Mouse (Mus musculus) liver, embryonic 12.5 days (tissue): Measurements from ENCODE around the gene Lrrc32. TPM values are rescaled to one million over a fixed set of nuclear protein-coding genes. Genes with fewer than 3 reads are reported as not detected.

Experiments
- ATAC-seq: fragments of 200-750 bp; cut with Nextera tagmentation; 2 replicates; pipeline ENCODE4 v1.8.0; 2017; ENCODE audit warnings: moderate number of reproducible peaks, mild to moderate bottlenecking, moderate library complexity
- H3K27ac ChIP-seq: fragments of 300-500 bp; sonication (generic); 2 replicates; pipeline ENCODE4 v1.5.1; 2016; ENCODE audit warnings: mild to moderate bottlenecking
- H3K27me3 ChIP-seq: fragments of 300-500 bp; sonication (generic); replicated peaks from 2 replicates; pipeline ENCODE4 v1.6.1; 2016; ENCODE audit warnings: mild to moderate bottlenecking, moderate library complexity
- H3K36me3 ChIP-seq: fragments of 300-500 bp; sonication (generic); 2 replicates; pipeline ENCODE4 v1.6.1; 2016; ENCODE audit warnings: mild to moderate bottlenecking, moderate library complexity
- H3K4me1 ChIP-seq: fragments of 300-500 bp; sonication (generic); 2 replicates; pipeline ENCODE4 v1.6.1; 2016
- H3K4me2 ChIP-seq: fragments of 300-500 bp; sonication (generic); 2 replicates; pipeline ENCODE4 v1.6.1; 2016; ENCODE audit warnings: mild to moderate bottlenecking, moderate library complexity
- H3K4me3 ChIP-seq: fragments of 300-500 bp; sonication (generic); 2 replicates; pipeline ENCODE4 v1.5.1; 2016; ENCODE audit warnings: mild to moderate bottlenecking, moderate library complexity
- H3K9ac ChIP-seq: fragments of 300-500 bp; sonication (generic); 2 replicates; pipeline ENCODE4 v1.6.1; 2016; ENCODE audit warnings: mild to moderate bottlenecking, moderate library complexity
- H3K9me3 ChIP-seq: fragments of 300-500 bp; sonication (generic); replicated peaks from 2 replicates; pipeline ENCODE4 v1.6.1; 2016; ENCODE audit warnings: mild to moderate bottlenecking, moderate library complexity
- WGBS: fragments of 180-500 bp; shearing (Covaris S2); methylation state at CpG from one replicate; pipeline ENCODE4 v1.1.7; 2016; ENCODE audit not compliant: insufficient replicate concordance; 5-methylcytosine and 5-hydroxymethylcytosine counted together
- polyA plus RNA-seq: library from polyadenylated mRNA; unstranded; fragments of >200 nt; fragmentation: Nextera tagmentation; extraction: Ambion mirVana; gene quantifications from 2 replicates; pipeline ENCODE4 v1.2.1, GENCODE M21; 2016

Lrrc32 gene
- polyA plus RNA-seq, 1 experiment from 2014 or later = 7.4 TPM

DNA sequence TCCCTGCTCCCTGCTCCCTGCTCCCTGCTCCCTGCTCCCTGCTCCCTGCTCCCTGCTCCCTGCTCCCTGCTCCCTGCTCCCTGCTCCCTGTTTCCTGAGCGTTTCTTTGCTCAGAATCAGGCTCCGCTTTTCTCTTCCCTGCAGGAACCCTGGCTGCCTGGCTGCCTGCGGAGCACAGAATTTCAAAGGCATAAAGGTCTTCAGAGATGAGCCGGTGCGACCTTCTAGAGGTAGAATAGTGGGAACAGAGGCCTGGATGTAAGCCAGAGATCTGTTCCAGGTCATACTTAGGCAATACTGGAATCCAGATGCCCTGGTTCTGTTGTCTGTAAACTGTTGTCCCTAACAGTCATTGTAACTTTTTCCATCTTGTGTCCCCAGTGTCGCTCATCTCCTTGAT is 35.3 kb downstream of the Lrrc32 start:
- Histone ChIP-seq H3K9me3 (no peaks in the 10 kb centered on the region), H3K36me3 (no peaks in the 10 kb centered on the region), H3K4me1 (0 out of 2 replicates have a peak, but pooled peaks cover 3% of the 10 kb centered on the region), H3K4me2 (no peak overlapping the region), H3K4me3 (no peak overlapping the region), H3K27me3 (no peaks in the 10 kb centered on the region; the same call in 1 of the 2 replicates), H3K9ac (no peak overlapping the region), H3K27ac (no peak overlapping the region)
- ATAC-seq = no peak
- WGBS = 52% methylated on average over 6 of the region's 6 CpGs

DNA sequence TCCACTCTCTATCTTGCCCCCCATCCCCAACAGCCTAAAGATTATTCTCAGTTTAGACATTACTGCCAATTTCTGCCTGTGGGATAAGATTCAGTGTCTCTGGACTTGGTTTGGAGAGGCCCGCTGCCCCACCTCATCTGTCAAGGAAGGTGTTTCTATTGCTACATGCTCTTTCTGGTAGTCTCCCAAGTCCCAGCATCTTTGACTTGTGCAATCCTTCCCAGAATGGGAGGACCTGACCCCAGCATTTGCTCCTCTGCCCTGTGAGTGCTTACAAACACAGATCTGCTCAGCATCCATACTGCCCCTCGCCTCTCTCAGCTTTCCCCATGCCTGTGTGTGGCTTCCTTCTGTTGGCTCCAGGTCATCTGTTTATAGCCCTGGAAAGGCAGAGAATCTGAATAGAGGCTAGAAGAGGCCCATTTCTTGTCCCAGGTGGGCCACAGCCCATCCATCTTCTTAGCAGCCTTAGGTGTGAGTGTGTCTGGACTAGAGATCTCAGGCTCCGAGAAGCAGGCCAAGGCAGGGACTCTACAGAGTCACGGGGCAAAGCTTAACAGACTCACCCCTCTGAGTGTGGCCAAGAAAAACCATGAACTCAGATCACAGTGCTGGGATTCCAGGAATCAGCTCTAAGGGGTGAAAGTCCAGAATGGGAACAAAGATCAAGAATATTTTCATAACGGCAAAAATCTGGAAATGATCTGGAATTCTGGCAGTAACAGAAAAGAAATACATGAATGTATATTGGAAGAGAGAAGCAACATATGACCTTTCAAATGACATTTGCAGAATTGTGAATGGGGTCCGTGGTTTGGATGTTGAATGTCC is 36.0 kb downstream of the Lrrc32 start:
- Histone ChIP-seq H3K27me3 (no peaks in the 10 kb centered on the region; the same call in 1 of the 2 replicates), H3K4me1 (0 out of 2 replicates have a peak, but pooled peaks cover 3% of the 10 kb centered on the region), H3K9me3 (no peaks in the 10 kb centered on the region), H3K27ac (no peak overlapping the region), H3K4me3 (no peak overlapping the region), H3K9ac (no peak overlapping the region), H3K36me3 (no peaks in the 10 kb centered on the region), H3K4me2 (no peak overlapping the region)
- no peak for ATAC-seq
- WGBS = 67% methylated on average over 6 of the region's 6 CpGs

DNA sequence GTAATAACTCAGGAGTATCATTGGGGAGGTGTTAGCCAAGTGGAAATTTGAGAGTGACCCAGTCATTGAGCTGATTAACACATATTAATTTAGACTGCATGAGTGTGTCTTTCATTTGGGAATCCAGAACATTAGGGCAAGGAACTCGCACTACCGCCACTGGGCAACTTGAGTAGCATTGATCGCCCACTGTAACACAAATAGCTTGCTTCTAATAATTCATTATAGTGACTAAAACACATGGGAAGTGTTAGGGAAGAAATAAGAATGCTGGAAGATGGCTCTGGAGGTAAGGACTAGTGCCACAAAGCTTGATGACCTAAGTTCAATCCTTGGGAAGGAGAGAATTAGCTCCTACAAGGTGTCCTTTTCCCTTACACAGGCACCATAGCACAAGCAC is 38.0 kb downstream of the Lrrc32 start:
- no peak for ATAC-seq
- no peaks in the 10 kb centered on the region; the same call in 1 of the 2 replicates for H3K27me3 ChIP-seq
- no peaks in the 10 kb centered on the region for H3K9me3 ChIP-seq
- H3K4me3 ChIP-seq = no peak overlapping the region
- H3K4me2 ChIP-seq = no peak overlapping the region
- no peak overlapping the region for H3K9ac ChIP-seq
- no peak overlapping the region for H3K27ac ChIP-seq
- no peaks in the 10 kb centered on the region for H3K36me3 ChIP-seq
- 82% methylated on average over 3 of the region's 3 CpGs for WGBS
- 0 out of 2 replicates have a peak, but pooled peaks cover 3% of the 10 kb centered on the region for H3K4me1 ChIP-seq

DNA sequence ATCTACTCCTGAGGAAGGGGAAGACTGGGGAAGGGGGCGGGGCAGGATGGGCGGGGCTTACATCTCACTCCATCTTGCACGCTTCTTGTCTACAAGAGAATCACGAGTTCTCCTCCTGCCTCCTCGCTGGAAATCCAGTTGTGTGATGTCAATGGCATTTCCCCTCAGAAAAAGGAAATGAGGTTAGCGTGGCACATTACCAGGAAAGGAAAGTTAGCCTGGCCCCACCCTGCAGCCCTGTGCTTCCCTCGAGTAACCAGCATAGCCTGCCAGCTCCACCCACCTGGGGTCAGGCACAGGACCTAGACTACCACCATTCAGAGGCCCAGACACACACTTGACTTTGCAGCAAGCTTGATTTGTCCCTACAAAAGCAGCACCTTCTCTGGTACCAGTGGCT is 42.5 kb downstream of the Lrrc32 start:
- Histone ChIP-seq H3K27ac (no peak overlapping the region), H3K9ac (no peak overlapping the region), H3K4me3 (no peak overlapping the region), H3K4me1 (peaks cover 26% of the 10 kb centered on the region), H3K36me3 (no peaks in the 10 kb centered on the region), H3K27me3 (no peaks in the 10 kb centered on the region; the same call in 1 of the 2 replicates), H3K4me2 (no peak overlapping the region), H3K9me3 (no peaks in the 10 kb centered on the region)
- no peak for ATAC-seq
- WGBS = 24% methylated on average over 7 of the region's 7 CpGs

- WGBS = 72% methylated on average over 4 of the region's 4 CpGs
- ATAC-seq = no peak
Measured at GRCm38 (mm10) chr7:98532981-98533380, 43.9 kb downstream of the Lrrc32 start.

GRCm38 (mm10) chr7:98534432-98534855 is 45.4 kb downstream of the Lrrc32 start:
- no peak for ATAC-seq
- Histone ChIP-seq H3K9me3 (no peaks in the 10 kb centered on the region), H3K27me3 (peaks cover 10% of the 10 kb centered on the region; the same call in 1 of the 2 replicates), H3K4me2 (peak overlapping the region; percentile 13), H3K36me3 (no peaks in the 10 kb centered on the region), H3K4me3 (no peak overlapping the region), H3K4me1 (peaks cover 26% of the 10 kb centered on the region), H3K27ac (no peak overlapping the region), H3K9ac (no peak overlapping the region)
- 21% methylated on average over 13 of the region's 13 CpGs for WGBS

More at GRCm38 (mm10) chr7:98532981-98533380, 43.9 kb downstream of the Lrrc32 start:
- Histone ChIP-seq H3K9me3 (no peaks in the 10 kb centered on the region), H3K4me2 (no peak overlapping the region), H3K9ac (no peak overlapping the region), H3K27ac (no peak overlapping the region), H3K36me3 (no peaks in the 10 kb centered on the region), H3K27me3 (peaks cover 6% of the 10 kb centered on the region; the same call in 1 of the 2 replicates), H3K4me3 (no peak overlapping the region), H3K4me1 (peaks cover 26% of the 10 kb centered on the region)

GRCm38 (mm10) chr7:98535191-98535590 is 46.1 kb downstream of the Lrrc32 start:
- ATAC-seq = no peak
- peak overlapping the region; percentile 41; the same call in 1 of the 2 replicates for H3K27ac ChIP-seq
- H3K4me1 ChIP-seq = peaks cover 26% of the 10 kb centered on the region
- H3K4me3 ChIP-seq = no peak overlapping the region
- no peak overlapping the region for H3K4me2 ChIP-seq
- H3K36me3 ChIP-seq = no peaks in the 10 kb centered on the region
- H3K9me3 ChIP-seq = no peaks in the 10 kb centered on the region
- 56% methylated on average over 6 of the region's 6 CpGs for WGBS
- peaks cover 10% of the 10 kb centered on the region; the same call in 1 of the 2 replicates for H3K27me3 ChIP-seq
- H3K9ac ChIP-seq = no peak overlapping the region

DNA sequence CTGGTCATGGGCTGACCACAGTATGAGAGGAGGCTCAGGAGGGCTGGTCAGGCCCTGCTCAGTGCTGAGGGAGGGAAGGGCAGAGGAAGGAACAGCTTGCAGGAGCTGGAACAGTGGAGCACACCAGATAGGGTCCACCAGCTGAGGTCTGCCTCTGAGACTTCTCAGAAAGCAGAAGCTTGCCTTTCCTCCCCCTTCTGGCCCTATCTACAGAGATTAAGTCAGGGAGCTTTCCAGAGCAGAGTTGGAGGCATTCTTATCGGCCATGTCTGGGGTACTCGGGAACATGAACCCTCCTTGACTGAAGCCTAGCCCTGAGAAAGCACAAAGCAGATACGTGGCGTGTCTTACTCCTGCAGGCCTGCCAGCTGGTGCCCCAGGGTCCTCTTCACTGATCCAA is 46.8 kb downstream of the Lrrc32 start:
- Histone ChIP-seq H3K9ac (no peak overlapping the region), H3K36me3 (no peaks in the 10 kb centered on the region), H3K4me2 (no peak overlapping the region), H3K4me3 (no peak overlapping the region), H3K27ac (0 out of 2 replicates have a peak overlapping the region, but pooled peaks have one; percentile 41), H3K9me3 (no peaks in the 10 kb centered on the region), H3K4me1 (peaks cover 26% of the 10 kb centered on the region), H3K27me3 (peaks cover 10% of the 10 kb centered on the region; the same call in 1 of the 2 replicates)
- WGBS = 18% methylated on average over 4 of the region's 4 CpGs
- ATAC-seq = peak; percentile 56

- Histone ChIP-seq H3K9ac (no peak overlapping the region), H3K4me1 (peaks cover 26% of the 10 kb centered on the region), H3K27me3 (peaks cover 10% of the 10 kb centered on the region; the same call in 1 of the 2 replicates), H3K4me2 (no peak overlapping the region), H3K4me3 (no peak overlapping the region), H3K36me3 (no peaks in the 10 kb centered on the region), H3K9me3 (no peaks in the 10 kb centered on the region), H3K27ac (no peak overlapping the region)
- 57% methylated on average over 10 of the region's 10 CpGs for WGBS
- no peak for ATAC-seq
Measured at GRCm38 (mm10) chr7:98537210-98537966, 48.3 kb downstream of the Lrrc32 start.

DNA sequence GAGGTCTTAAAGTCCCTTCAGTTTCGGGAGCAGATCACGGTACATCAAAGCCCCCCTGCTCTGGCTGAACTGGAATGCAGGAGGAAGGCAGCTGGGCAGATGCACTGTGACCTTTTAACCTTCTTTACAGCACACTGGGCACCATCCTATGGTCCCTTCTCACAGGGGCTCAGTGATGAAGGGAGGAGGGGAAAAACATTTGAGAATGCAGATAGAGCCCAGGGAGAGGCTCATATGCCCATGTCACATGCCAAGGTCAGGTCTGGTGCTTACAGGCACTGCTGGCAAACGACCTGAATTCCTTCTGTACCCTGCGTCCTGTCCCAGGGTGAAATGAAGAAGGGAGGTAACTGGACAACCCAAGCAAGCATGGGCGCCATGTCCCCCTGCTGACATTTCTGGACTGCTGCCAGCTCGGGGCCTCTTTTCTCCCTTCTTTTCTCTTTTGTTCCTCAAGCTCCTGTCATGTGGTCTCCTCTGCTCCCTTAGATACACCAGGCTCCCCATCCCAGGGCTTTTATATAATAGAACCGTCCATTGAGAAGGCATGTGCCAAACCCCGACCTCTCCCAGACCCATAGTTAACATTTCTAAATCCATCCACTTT is 49.0 kb downstream of the Lrrc32 start:
- Histone ChIP-seq H3K4me3 (no peak overlapping the region), H3K27ac (no peak overlapping the region), H3K4me1 (peaks cover 26% of the 10 kb centered on the region), H3K4me2 (no peak overlapping the region), H3K9me3 (no peaks in the 10 kb centered on the region), H3K27me3 (peaks cover 10% of the 10 kb centered on the region; the same call in 1 of the 2 replicates), H3K36me3 (no peaks in the 10 kb centered on the region), H3K9ac (no peak overlapping the region)
- no peak for ATAC-seq
- WGBS = 57% methylated on average over 8 of the region's 8 CpGs

DNA sequence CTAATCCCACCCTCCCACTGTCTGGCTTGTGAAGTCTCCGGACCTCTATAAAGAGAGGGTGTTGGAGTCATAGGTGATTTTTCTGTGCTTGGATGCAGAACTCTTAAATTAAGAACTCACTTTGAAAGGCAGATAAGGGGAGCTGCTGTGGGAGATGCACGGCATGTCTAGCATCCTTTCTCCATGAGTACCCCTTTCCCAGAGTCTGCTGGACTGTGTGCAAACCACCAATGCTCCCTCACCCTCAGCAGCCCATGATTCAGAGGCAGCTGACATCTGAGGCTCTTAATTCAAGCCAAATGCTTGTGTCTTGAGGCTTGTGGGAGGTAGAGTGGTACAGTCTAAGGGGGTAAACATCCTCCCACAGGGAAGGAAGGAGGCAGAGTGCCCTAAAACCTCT is 51.8 kb downstream of the Lrrc32 start:
- no peaks in the 10 kb centered on the region for H3K36me3 ChIP-seq
- no peaks in the 10 kb centered on the region for H3K9me3 ChIP-seq
- H3K27me3 ChIP-seq = 0 out of 2 replicates have a peak, but pooled peaks cover 17% of the 10 kb centered on the region
- H3K27ac ChIP-seq = no peak overlapping the region
- no peak overlapping the region for H3K9ac ChIP-seq
- no peak for ATAC-seq
- 63% methylated on average over 2 of the region's 2 CpGs for whole genome bisulfite sequencing
- H3K4me1 ChIP-seq = peaks cover 7% of the 10 kb centered on the region; the same call in 1 of the 2 replicates
- no peak overlapping the region for H3K4me2 ChIP-seq
- no peak overlapping the region for H3K4me3 ChIP-seq
